Mouse (Mus musculus) stomach, postnatal 0 days (tissue): ENCODE measurements around the gene Lef1. TPM values are rescaled to one million over a fixed set of nuclear protein-coding genes. Genes with fewer than 3 reads are reported as not detected.

Experiments used
- ATAC-seq: fragments of 200-750 bp; cut with Nextera tagmentation; 2 replicates; pipeline ENCODE4 v1.8.0; 2017; ENCODE audit not compliant: low FRiP score, low TSS enrichment
- DNase-seq: peaks from one replicate; pipeline ENCODE4 v3.0.0-alpha.2; 2016; ENCODE audit warnings: low spot score
- H3K27ac ChIP-seq: fragments of 300-500 bp; sonication (generic); replicated peaks from 2 replicates; pipeline ENCODE4 v1.5.1; 2014; ENCODE audit warnings: mild to moderate bottlenecking, control low read depth
- H3K27me3 ChIP-seq: fragments of 300-500 bp; sonication (generic); 2 replicates; pipeline ENCODE4 v1.6.1; 2014; ENCODE audit warnings: low read length; ENCODE audit not compliant: control insufficient read depth, insufficient read depth
- H3K36me3 ChIP-seq: fragments of 300-500 bp; sonication (generic); 2 replicates; pipeline ENCODE4 v1.6.1; 2014; ENCODE audit warnings: low read length, mixed read lengths; ENCODE audit not compliant: control insufficient read depth, insufficient read depth
- H3K4me1 ChIP-seq: fragments of 300-500 bp; sonication (generic); replicated peaks from 2 replicates; pipeline ENCODE4 v1.6.1; 2014; ENCODE audit warnings: antibody characterized with exemption; ENCODE audit not compliant: control insufficient read depth, insufficient read depth
- H3K4me2 ChIP-seq: fragments of 300-500 bp; sonication (generic); replicated peaks from 2 replicates; pipeline ENCODE4 v1.6.1; 2014; ENCODE audit warnings: low read depth, mild to moderate bottlenecking, control low read depth, moderate library complexity
- H3K4me3 ChIP-seq: fragments of 300-500 bp; sonication (generic); 2 replicates; pipeline ENCODE4 v1.5.1; 2014; ENCODE audit warnings: low read depth, low read length, control low read depth
- H3K9ac ChIP-seq: fragments of 300-500 bp; sonication (generic); 2 replicates; pipeline ENCODE4 v1.6.1; 2014; ENCODE audit warnings: mild to moderate bottlenecking, low read length, control low read depth, mixed read lengths
- H3K9me3 ChIP-seq: fragments of 300-500 bp; sonication (generic); 2 replicates; pipeline ENCODE4 v1.6.1; 2016; ENCODE audit warnings: low read length; ENCODE audit not compliant: control insufficient read depth
- CTCF ChIP-seq: IDR thresholded peaks from 2 replicates; pipeline ENCODE4 v1.5.1; 2016; ENCODE audit warnings: antibody characterized with exemption, low read depth, mild to moderate bottlenecking, moderate library complexity
- EP300 ChIP-seq: optimal IDR thresholded peaks from 2 replicates; pipeline ENCODE3; 2016; ENCODE audit warnings: antibody characterized with exemption
- WGBS: fragments of 180-500 bp; shearing (Covaris S2); extraction: QIAGEN DNeasy Blood & Tissue Kit; methylation state at CpG from one replicate; pipeline ENCODE4 v1.1.7; 2014; 5-methylcytosine and 5-hydroxymethylcytosine counted together
- polyA plus RNA-seq: library from polyadenylated mRNA; unstranded; fragments of >200 nt; fragmentation: Nextera tagmentation; extraction: Ambion mirVana; gene quantifications from 2 replicates; pipeline ENCODE4 v1.2.1, GENCODE M21; 2015

The Lef1 gene
- polyA plus RNA-seq, 1 experiment from 2014 or later: 0.50 TPM

DNA sequence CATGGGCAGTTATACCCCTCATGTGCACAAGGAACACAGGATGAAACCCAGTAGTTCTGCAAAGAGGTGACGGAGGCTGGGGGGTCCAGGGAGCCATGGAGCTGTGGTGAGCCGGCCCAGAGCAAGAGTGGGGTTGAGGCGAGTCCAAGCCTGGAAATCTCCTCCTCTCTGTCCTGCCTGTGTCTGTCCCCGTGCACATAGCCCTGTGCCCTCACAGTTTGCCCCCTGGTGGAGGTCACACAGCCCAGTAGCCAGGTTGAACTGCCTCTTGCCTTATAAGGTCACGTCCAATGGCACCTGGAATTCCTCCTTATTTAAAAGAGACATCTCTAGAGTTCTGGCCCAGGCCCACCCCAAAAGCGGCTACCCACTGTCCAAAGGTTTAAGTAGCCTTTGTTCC lies 137.2 kb downstream of the Lef1 start:
- H3K4me1 ChIP-seq: no peaks in the 10 kb centered on the region
- TF ChIP-seq EP300 (no peak), CTCF (no peak)
- no peaks in the 10 kb centered on the region for H3K9me3 ChIP-seq
- WGBS: 76% methylated on average over 6 of the region's 6 CpGs
- no peaks in the 10 kb centered on the region for H3K27me3 ChIP-seq
- no peak overlapping the region for H3K4me2 ChIP-seq
- peaks cover 14% of the 10 kb centered on the region for H3K36me3 ChIP-seq
- H3K27ac ChIP-seq: no peak overlapping the region
- H3K4me3 ChIP-seq: no peak overlapping the region
- no peak overlapping the region for H3K9ac ChIP-seq
- DNase-seq (no peak), ATAC-seq (no peak)

DNA sequence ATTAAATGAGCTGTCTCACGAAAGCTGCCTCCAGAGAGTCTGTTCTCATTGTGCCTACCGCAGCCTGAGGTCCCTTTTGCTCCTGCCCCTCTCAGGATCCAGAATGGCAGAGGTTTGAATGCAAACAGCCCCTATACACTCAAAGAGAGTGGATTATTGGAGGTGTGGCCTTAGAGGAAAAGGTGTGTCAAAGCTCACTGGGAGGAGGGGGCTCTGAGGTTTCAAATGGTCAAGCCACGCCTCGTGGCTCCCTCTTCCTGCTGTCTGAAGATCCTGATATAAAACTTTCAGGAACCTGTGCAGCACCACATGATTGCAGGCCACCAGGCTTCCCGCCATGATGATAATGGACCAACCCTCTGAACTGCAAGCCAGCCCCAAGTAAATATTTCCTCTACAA lies 137.6 kb downstream of the Lef1 start:
- no peak for ATAC-seq
- Histone ChIP-seq H3K9ac (no peak overlapping the region), H3K4me1 (no peaks in the 10 kb centered on the region), H3K27me3 (no peaks in the 10 kb centered on the region), H3K4me2 (no peak overlapping the region), H3K27ac (no peak overlapping the region), H3K9me3 (no peaks in the 10 kb centered on the region), H3K36me3 (peaks cover 14% of the 10 kb centered on the region), H3K4me3 (no peak overlapping the region)
- no peak for DNase-seq
- TF ChIP-seq EP300 (no peak), CTCF (no peak)
- 73% methylated on average over 5 of the region's 5 CpGs for WGBS

- TF ChIP-seq EP300: no peak
- no peaks in the 10 kb centered on the region for H3K9me3 ChIP-seq
- H3K4me1 ChIP-seq: no peaks in the 10 kb centered on the region
- H3K27ac ChIP-seq: no peak overlapping the region
- peaks cover 14% of the 10 kb centered on the region for H3K36me3 ChIP-seq
- H3K4me3 ChIP-seq: no peak overlapping the region
- no peak for DNase-seq
- 62% methylated on average over 10 of the region's 10 CpGs for WGBS
- no peak overlapping the region for H3K4me2 ChIP-seq
- H3K27me3 ChIP-seq: no peaks in the 10 kb centered on the region
- no peak overlapping the region for H3K9ac ChIP-seq
- ATAC-seq: no peak
These were observed 138.2 kb downstream of the Lef1 start for GRCm38 (mm10) chr3:131248444-131248843.

DNA sequence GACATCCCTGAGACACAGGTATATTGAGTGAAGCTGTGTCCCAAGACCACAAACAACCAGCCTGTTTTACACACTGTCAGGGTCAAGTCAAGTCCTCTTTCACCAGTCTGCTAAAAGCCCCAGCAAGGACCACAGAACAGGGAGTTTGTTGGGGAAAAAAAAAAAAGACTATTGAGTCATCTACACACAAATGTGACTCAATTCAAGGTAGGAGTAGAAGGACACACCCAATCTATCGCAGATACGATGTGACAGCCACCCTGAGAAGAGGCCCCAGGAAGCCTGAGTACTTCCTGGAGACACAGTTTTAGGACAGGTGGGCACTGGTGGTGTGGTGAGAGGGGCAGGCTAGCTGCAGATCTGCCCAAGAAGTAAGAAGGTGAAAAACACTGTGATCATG lies 140.0 kb downstream of the Lef1 start:
- TF ChIP-seq CTCF (no peak), EP300 (no peak)
- Histone ChIP-seq H3K9me3 (no peaks in the 10 kb centered on the region), H3K4me1 (no peaks in the 10 kb centered on the region), H3K4me2 (no peak overlapping the region), H3K27me3 (no peaks in the 10 kb centered on the region), H3K36me3 (peaks cover 6% of the 10 kb centered on the region; the same call in 1 of the 2 replicates), H3K4me3 (no peak overlapping the region), H3K9ac (no peak overlapping the region), H3K27ac (0 out of 2 replicates have a peak overlapping the region, but pooled peaks have one; percentile 53)
- ATAC-seq (peak; percentile 61), DNase-seq (no peak)
- 52% methylated on average over 2 of the region's 2 CpGs for WGBS

- no peak overlapping the region; the same call in 1 of the 2 replicates for H3K27ac ChIP-seq
- no peaks in the 10 kb centered on the region for H3K9me3 ChIP-seq
- H3K27me3 ChIP-seq: no peaks in the 10 kb centered on the region
- no peak overlapping the region for H3K4me3 ChIP-seq
- no peak for DNase-seq
- no peak overlapping the region for H3K4me2 ChIP-seq
- WGBS: 87% methylated on average over 13 of the region's 13 CpGs
- TF ChIP-seq CTCF (no peak), EP300 (no peak)
- peaks cover 6% of the 10 kb centered on the region; the same call in 1 of the 2 replicates for H3K36me3 ChIP-seq
- no peak for ATAC-seq
- H3K9ac ChIP-seq: no peak overlapping the region
- no peaks in the 10 kb centered on the region for H3K4me1 ChIP-seq
These were observed 140.7 kb downstream of the Lef1 start for GRCm38 (mm10) chr3:131250978-131251377.

DNA sequence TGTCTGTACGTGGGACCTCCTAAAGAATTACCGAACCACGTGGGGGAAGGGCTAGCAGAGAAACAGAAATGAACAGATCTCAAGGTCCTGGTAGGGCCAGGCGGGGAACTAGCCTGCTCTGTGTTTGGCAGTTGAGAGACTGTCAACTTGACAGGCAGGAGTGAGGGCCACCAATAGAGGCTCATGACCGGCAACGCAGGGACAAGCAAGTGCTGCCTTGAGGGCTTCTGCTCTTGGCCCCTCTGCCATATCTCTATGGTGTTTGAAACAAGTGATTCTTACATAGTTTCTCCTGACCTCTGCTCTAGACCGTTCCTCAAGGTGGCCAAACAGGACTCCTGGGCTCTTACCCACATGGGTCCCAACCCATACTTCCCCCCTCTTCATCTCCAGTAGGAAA lies 141.3 kb downstream of the Lef1 start:
- Histone ChIP-seq H3K4me2 (no peak overlapping the region), H3K27ac (no peak overlapping the region), H3K9me3 (no peaks in the 10 kb centered on the region), H3K9ac (no peak overlapping the region), H3K4me1 (no peaks in the 10 kb centered on the region), H3K36me3 (peaks cover 6% of the 10 kb centered on the region; the same call in 1 of the 2 replicates), H3K4me3 (no peak overlapping the region), H3K27me3 (no peaks in the 10 kb centered on the region)
- ATAC-seq: no peak
- DNase-seq: no peak
- TF ChIP-seq CTCF: no peak
- 85% methylated on average over 7 of the region's 7 CpGs for WGBS
